Mouse (Mus musculus) E14TG2a.4 (cell line): ENCODE measurements around the gene Pcx.

Experiments
- CTCF ChIP-seq: conservative IDR thresholded peaks from 2 replicates; pipeline ENCODE4 v1.5.1; 2014; ENCODE audit warnings: low read length
- NANOG ChIP-seq: IDR thresholded peaks from 2 replicates; pipeline ENCODE4 v1.6.1; 2014; ENCODE audit warnings: borderline replicate concordance, low read length, mixed read lengths
- POU5F1 ChIP-seq: IDR thresholded peaks from 2 replicates; pipeline ENCODE4 v1.6.1; 2014; ENCODE audit warnings: low read length, borderline replicate concordance

- TF ChIP-seq CTCF (no peak), POU5F1 (no peak), NANOG (no peak)
Measured at GRCm38 (mm10) chr19:4608511-4608910, 98.2 kb downstream of the Pcx start.
